Mouse (Mus musculus): ENCODE measurements around the gene Arl8a.
A peak's percentile ranks its signal among the peaks of the same experiment; 100 is the strongest.
"Not testable (repeated sequence)": the region's sequence is repeated elsewhere in the genome, so short reads cannot be mapped to it uniquely, and the experiment has no call there.

Arl8a gene

DNA sequence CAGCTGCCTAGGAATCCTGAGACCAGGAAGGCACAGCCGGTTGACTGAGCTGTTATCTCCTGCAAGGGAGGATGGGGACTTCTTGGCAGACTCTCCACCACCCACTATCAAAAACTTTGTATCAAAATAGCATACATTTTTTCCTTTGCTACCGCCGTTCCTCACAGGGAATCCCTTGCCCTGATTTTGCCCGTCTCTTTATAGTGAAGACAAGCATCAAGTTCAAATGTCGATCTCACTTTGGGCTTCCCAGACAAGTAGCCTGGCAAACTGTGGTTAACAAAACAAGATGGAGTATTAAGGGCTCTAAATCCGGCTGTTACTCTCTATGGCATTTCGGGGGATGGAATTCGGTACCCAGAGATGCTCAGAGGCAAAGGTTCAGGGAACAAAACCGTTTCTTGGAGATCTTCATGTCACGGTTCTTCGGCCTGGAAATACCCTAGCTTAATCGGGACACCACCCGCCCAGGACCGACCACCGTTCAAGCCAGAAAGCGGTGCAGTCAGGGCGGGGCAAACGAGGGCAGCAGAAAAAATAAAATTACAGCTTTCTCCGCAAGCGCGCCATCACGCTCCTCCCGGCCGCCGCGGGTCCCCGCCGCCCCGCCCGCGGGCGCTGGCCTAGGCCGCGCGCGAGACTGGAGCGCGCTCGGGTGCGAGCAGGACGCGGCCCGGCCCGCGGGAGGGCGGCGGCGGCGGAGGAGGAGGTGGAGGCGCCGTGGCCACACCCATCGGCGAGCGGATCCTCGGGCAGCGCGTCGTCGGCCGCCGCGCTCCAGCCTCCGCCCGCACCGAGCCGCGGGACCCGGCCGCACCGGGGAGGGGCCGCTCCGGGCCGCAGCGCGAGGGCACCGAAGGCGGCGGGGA lies at the start of gene Arl8a:
Gene Arl8a, plus strand, starts transcription at position 748 of the 869 bp plus-strand sequence.
- DNase-seq (ENCODE audit: low read depth) = peak; percentile 93

DNA sequence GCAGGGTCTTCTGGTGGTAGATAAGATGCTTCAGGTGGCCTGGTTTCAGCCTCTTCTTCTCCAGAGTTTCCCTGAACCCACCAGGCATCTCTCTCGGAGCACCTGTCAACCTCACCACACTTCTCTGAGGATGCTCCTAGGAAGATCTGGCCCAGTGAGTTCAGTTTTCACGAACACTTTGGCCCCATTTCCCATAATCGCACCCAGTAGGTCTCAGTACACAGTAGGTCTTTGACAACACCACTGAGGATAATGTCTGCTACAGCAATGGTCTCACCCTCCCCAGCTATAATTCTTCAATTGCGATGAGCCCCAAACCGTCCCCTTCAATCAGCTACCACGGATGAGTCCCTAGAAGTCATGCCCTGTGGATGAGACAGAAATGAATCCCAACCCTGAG lies 49.2 kb upstream of the Arl8a start:
- DNase-seq (ENCODE audit: low read depth) = no peak

DNA sequence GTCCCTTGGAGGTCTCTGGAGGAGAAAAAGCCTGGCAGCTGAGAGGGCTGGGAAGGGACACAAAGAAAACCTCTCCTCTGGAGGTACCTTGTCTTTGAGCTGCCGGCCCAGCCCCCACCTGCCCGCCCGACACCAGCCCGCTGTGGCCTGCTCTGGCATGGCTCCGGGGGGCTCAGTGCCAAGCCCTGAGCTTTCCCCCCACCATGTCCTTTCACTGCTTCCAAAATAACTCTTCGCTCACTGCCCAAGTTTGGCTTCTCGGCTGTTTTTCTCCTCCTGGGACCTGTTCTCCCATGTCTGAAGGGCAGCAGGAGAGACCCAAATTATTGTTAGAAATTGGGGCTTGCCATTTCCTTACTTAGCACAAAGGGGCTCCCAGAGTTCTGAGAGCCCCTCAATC lies 48.2 kb upstream of the Arl8a start:
- no peak for DNase-seq (ENCODE audit: low read depth)

DNA sequence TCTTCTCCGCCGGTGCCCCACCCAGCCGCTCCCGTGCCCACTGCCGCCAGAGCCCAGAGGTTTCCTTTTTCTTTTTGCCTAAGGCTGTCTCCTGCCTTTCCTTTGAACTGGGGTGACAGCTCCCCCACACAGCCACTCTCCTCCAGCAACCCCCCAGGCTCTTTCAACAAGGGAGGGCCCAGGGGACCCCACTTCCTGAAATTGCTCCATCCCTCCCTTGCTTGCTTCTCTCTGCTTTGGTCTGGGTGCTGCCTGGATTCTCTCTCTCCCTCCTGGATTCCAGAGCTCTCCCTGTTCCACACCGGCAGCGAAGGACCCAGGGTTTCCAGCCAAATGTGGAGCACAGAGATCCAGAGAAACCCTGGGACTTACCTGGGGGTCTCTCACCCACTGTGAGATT lies 46.2 kb upstream of the Arl8a start:
- no peak for DNase-seq (ENCODE audit: low read depth)

DNA sequence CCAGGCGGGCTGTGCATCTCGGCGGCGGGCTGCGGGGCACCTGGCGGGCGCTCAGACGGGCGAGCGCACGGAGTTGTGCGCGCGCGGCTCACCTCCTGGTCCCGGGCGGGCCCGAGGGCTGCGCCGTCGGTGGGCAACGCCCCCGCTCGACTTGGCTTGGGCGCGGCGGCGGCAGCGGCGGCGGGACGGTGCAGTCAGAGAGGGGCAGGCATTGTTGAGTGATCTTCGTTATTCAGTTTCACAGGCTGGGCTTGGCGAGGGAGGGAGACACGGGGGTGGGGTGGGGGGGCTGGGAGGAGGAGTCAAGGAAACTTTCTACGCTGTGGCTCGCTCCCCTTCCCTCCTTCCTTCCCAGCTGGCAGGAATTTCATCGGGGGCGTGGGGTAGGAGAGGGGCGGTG lies 41.5 kb upstream of the Arl8a start, which contains the start of gene Lgr6:
Gene Lgr6, minus strand, starts transcription at position 153 of the 400 bp plus-strand sequence.
- peak; percentile 42 for DNase-seq (ENCODE audit: low read depth)

DNA sequence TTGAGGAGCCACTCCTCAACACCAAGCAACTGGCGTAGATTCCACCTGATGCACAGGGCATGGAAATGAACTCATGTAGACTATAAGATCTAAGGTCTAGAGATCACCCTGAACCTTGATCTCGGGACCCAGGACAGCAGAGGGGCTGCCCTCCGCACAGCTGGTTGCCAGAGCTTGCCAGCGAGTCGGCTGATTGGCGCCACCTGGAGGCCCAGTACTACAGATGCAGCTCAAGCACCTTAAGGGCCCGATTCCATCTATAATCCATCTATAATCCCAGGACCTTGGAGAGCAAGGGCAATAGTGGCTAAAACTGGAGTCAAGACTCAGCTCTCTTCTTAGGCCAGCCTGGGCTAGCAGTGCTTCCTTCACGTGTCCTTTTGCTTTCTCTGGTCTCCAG lies 40.7 kb upstream of the Arl8a start:
- DNase-seq (ENCODE audit: low read depth) = peak; percentile 88

DNA sequence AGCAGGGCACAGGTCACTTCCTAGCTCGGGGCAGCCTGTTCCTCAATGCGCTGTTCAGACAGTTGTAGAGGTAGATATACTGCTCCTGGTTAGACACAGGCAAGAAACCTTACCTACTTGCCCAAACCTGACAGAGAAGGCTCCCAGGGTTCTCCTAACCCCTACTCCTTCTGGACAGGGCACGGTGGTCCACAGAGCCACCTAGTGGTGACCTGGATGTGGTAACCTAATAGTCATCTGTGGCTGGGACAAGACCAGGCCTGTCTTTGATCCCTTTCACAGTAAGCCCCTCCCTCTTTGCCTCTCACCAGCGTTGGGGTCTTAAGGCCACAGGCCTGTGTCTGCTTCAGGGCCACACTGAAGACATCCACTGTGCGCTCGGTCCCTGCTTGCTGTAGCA lies 38.0 kb upstream of the Arl8a start:
- peak; percentile 34 for DNase-seq (ENCODE audit: low read depth)

DNA sequence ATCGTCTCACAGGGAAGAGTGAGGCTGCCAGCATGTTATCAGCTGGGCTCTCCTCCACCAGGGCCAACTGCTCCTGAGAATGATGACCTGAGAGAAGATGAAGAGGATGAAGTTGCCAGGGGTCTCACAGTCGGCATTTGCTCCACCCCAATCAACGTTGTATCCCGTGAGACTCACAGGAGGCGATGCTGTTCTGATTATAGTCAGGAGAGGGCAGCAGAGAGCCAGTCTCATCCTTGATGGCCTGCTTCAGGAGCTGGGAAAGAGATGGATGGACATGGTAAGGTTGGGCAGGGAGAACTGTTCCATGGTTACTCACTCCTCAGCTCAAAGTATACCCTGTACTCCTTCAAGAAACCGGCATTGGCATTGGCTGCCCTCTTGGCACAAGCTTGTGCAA lies 36.5 kb upstream of the Arl8a start:
- DNase-seq (ENCODE audit: low read depth) = peak; percentile 83

DNA sequence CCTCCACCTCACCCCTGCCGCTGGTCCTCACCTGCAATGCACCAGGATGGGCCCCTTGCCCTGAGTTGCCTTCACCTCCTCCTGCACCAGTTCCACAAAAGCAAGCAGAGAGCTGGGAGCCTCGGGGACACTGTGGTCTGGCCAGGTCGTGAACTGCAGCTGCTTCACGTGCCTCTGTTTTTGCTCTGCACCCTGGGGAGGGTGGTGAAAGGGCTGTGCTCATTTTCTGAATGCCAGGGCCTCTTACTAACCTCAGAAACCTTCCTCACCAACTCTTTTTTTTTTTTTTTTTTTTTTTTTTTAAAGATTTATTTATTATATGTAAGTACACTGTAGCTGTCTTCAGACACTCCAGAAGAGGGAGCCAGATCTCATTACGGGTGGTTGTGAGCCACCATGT lies 35.4 kb upstream of the Arl8a start:
- not testable (repeated sequence) for DNase-seq (ENCODE audit: low read depth)

DNA sequence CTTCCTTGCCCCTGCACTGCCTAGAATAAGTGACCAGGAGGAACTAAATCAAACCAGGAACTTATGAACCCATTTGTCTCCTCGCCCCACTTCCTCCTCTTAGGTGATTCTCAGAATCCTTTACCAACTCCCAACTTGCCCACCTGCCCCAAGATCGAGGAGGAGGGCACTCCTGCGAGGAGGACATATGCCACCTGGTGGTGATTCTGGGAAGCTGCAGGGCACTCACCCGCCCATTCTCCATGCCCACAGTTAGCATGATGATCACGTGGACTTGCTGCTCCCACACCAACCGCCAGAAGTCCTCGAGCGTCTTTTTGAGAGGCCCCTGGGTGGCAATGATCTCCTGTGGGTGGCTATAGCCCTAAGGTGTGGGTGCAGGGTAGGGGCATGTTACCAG lies 34.0 kb upstream of the Arl8a start:
- peak; percentile 74 for DNase-seq (ENCODE audit: low read depth)

DNA sequence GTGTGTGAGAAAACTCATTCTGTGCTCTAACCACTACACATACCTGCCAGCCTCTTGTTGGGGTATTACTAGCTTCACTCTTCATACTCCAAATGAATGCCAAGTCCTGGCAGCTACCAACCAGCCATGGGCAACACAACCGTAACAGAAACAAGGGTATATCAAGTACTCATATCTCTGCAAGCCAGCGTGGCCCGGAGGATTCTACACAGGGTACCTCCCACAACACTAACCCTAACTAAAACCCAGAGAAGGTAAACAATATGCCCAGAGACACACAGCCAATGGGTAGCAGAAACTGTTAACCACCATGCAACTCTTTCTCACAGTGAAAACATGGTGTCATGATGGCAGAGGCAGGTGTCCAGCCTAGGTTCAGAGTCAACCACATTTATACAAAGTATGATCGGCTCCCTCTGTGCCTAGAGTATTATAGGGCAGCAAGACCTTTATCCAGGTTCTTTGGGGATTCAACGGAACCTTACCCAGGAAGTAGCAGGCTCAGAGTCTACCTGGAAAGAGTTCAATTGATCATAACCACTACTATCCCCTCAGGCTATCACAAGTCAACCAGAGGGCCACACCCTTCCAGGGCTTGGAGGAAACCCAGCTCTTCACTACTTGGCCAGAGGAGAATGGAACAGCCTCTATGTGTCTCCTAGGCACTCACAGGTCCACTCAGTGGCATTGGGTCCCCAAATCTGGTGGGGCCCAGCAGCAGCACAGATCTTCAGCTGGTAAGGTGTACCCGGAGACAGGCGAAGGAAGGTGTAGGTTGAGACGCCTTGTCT lies 21.9 kb upstream of the Arl8a start:
- DNase-seq (ENCODE audit: low read depth) = no peak

DNA sequence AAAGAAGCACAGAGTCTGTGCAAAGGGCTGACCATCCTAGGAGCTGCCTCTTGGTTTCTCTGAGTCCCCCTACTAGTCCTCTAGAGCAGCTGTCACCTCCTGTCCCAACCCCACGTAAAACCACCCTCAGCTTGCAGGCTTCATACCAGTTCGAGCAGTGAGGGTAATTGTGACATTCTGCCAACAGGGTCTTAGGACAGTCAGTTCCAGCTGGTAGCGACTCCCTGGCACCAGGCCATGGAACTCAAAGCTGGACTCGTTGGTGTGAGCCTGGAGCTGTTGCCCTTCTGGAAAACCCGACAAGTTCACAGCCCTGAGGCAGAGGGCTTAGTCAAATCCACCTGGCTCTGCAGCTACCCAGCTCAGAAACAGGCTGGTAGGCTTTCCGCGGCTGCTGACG lies 20.6 kb upstream of the Arl8a start:
- no peak for DNase-seq (ENCODE audit: low read depth)

DNA sequence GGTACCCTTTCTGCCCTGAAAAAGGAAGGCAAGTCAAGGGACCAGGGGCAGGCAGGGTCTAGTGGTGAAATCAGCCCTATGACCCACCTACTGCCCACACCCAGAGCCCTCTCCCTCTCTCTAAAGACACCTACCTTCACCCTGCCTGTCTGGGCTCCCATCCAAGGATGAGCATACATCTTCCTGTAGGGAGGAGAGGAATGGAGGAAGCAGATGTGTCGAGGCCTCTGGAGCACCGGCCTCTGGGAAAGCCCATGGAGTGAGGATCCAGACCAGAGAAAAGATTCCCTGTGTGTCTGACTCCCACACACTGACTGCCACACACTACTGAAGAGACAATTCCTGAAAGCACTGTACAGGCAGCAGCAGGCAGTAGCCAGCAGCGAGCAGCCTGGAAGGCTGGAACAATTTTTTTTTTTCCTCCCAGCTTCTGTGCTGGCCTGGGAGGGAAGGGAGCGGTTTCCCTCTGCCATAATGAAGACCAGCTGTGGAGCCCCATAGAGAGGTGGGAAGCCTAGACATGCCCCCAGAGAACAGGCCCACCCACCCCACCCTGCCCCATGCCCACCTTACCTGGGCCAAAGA lies 20.1 kb upstream of the Arl8a start:
- DNase-seq (ENCODE audit: low read depth) = peak; percentile 49

DNA sequence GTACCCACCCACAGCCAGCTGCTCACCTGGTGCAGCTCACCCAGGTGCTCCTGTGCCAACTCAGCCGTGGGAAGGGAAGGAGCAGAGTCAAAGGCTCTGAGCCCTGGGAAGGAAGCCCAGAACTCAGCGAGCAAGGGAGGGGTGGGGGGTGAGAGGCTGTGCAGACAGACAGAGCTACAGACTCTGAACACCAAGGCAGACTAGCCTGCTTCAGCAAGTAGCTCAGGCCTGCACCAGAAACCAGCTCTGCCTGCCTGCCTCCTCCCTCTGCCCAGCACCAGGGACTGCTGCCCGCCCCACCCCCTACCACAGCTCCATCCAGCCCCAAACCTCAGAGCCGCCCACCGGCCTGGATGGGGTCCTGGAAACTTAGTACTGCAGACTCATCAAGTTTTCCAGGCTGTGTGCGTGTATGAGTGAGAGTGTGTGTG lies 18.6 kb upstream of the Arl8a start:
- DNase-seq (ENCODE audit: low read depth) = no peak

DNA sequence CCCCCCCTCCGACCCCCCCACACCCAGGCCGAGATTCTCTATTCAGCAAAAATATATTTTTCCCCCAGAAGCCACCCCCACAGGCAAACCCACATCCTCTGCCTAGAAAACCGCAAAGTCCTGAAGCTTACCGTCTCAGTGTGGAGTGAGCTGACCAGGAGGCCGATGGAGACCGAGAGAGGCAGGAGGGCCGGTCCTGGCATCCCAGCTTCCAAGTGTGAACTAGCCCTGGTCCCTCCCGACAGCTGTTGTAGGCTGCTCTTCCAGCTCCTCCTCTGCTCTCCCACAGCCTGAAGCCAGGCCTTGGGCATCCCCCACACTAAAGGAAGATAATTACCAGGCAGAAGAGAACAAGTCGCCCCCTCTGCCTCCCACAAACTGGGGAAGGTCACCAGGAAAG lies 17.6 kb upstream of the Arl8a start:
- DNase-seq (ENCODE audit: low read depth) = no peak

DNA sequence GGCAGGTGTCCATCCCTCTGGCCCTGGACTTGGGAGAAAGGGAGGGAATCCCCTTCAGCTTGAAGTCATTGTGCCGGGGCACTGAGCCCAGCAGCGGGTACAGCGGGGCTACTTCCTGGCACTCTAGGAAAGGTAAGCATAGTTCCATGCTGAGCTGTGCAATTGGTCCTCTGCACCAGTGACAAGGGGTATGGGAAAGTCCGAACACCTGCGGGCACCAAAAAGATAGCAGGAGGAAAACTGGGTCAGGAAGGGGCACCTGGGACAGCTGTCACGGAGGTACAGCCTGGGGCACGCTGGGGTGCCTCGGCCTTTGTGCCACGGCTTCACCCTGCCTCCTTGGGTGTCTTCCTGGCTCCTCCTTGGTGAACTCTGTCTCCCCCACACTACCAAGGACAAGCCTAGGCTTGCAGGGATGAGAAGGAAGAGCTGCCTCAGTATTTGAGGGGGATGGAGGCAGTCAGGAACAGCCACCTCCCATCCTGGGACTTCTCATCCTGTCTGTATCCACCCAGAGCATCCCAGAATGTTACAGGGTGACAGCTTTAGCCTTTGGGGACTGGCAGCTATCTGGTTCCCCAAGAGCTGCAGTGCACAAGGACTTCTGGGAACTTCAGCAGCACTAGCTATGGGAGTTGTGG lies 17.0 kb upstream of the Arl8a start:
- DNase-seq (ENCODE audit: low read depth) = no peak

DNA sequence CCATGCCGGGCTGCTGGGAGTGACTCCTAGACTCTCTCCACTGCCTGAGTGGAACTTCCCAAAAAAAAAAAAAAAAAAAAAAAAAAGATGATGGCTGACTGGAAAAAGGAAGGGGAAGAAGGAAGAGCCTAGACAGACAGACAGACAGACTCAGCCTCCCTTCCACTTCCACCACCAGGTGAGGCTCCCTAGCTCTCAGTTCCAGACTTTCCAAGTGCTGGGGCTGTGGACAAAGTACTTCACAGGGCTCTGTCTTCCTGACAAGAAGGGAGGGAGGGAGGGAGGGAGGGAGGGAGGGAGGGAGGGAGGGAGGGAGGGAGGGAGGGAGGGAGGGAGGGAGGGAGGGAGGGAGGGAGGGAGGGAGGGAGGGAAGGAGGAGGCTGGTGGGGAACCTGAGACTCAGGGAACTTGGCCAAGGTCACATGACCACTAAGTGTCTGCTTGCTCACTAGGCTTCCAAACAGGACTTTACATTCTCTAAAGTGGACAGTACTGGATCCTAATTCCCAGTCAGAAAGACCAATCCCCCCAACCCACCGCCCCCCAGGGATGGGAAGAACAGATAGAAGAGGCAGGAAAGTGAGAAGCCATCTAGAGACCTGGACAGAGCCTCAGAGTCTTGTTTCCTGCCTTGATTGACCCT lies 16.1 kb upstream of the Arl8a start:
- peak; percentile 68 for DNase-seq (ENCODE audit: low read depth)

DNA sequence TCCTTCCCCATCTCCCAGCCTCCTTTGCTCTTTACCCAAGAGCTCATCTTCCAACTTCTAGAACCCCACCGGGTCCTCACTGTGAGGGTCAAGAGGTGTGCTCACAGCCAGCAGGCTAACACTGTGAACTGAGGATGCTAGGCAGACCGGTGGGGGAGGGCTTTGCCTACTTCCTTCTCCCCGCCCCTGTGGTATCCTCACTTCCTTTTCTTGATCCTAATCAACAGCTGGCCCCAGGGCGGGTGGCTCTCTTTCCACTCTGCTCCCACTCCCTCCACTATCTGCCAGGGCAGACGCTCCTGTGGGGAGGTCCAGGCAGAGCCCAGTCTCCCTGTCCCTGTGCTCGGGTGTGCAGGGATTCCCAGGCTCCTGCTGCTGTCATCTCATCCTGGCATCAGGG lies 15.6 kb upstream of the Arl8a start:
- DNase-seq (ENCODE audit: low read depth) = no peak

DNA sequence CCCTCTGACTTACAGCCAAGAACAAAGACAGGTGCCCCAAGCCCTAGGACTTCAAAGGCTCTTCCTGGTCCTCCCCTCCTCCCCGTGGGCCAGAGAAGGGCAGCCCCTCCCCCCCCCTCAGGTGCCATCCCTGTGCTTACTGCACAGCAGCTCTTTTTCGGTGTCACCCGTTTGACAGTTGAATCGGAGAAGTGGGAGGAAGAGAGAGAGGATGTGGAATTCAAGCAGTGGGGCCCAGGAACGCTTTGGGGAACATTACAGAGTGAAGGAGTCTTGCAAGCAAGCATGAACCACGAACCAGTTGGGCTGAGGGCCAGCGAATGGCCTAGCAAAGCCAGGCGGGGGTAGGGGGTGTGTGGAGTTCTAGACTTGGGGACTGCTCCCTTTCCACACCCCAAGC lies 15.1 kb upstream of the Arl8a start:
- DNase-seq (ENCODE audit: low read depth) = no peak

DNA sequence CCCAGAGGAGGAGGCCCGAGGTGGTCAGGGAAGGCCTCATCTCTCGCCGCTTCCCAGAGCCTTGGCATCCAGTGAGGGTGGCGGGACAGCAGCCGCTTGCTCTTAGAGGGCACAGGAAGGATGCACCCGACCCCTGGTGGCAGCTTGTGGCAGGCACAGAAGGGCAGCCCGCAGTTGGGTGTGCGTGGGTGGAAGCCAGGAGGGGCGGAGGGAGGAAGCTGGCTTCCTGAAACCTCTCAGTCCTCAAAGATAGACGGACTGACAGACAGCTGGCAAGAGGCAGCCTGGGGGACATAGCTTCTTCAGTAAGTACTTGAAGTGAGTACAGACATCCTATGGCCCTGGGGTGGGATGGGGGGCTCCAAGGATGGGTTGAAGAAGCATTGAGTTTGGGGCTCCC lies 14.2 kb upstream of the Arl8a start, which contains the start of gene Ptpn7:
Gene Ptpn7, plus strand, starts transcription at position 228 of the 400 bp plus-strand sequence.
- DNase-seq (ENCODE audit: low read depth) = peak; percentile 63

DNA sequence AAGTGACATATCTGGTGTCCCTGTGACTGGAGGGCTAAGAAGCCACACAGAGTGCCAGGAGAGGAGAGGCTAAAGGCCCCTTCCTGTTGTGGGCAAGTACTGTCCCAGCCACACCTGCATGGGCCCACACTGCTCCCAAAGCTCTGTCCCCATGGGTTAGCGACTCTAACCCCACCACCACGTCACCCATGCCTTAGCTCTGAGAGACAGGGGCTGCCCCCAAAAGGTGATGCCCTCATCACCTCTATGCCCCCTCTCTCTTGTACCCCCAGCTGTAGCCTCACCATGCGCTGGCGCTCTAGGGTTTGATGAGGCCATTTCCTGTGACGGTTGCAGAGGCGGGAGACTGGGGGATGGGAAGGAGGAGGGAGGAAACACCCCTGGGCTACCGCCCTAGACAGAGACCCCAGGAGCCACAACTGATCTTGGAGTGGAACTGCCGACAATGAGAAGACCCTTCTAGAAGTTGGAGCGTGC lies 13.7 kb upstream of the Arl8a start:
- no peak for DNase-seq (ENCODE audit: low read depth)
